Mouse (Mus musculus) embryonic facial prominence, embryonic 10.5 days (tissue): Measurements from ENCODE around the gene Nosip. TPM values are rescaled to one million over a fixed set of nuclear protein-coding genes. Genes with fewer than 3 reads are reported as not detected.
"Not testable (repeated sequence)": the region's sequence is repeated elsewhere in the genome, so short reads cannot be mapped to it uniquely, and the experiment has no call there.

Source experiments
- DNase-seq: peaks from one replicate; pipeline ENCODE4 v3.0.0-alpha.2; 2017; ENCODE audit warnings: low spot score
- H3K27ac ChIP-seq: fragments of 300-500 bp; sonication (generic); replicated peaks from 2 replicates; pipeline ENCODE4 v1.5.1; 2016; ENCODE audit warnings: mild to moderate bottlenecking
- H3K27me3 ChIP-seq: fragments of 300-500 bp; sonication (generic); replicated peaks from 2 replicates; pipeline ENCODE4 v1.6.1; 2016; ENCODE audit warnings: low read depth, mild to moderate bottlenecking; ENCODE audit not compliant: poor library complexity, severe bottlenecking
- H3K36me3 ChIP-seq: fragments of 300-500 bp; sonication (generic); replicated peaks from 2 replicates; pipeline ENCODE4 v1.6.1; 2016; ENCODE audit warnings: mild to moderate bottlenecking, moderate library complexity
- H3K4me1 ChIP-seq: fragments of 300-500 bp; sonication (generic); 2 replicates; pipeline ENCODE4 v1.6.1; 2016
- H3K4me3 ChIP-seq: fragments of 300-500 bp; sonication (generic); 2 replicates; pipeline ENCODE4 v1.5.1; 2016; ENCODE audit warnings: mild to moderate bottlenecking, moderate library complexity
- H3K9me3 ChIP-seq: fragments of 300-500 bp; sonication (generic); 2 replicates; pipeline ENCODE4 v1.6.1; 2016; ENCODE audit warnings: mild to moderate bottlenecking
- WGBS: fragments of 180-500 bp; shearing (Covaris S2); methylation state at CpG from one replicate; pipeline ENCODE4 v1.1.7; 2016; 5-methylcytosine and 5-hydroxymethylcytosine counted together
- polyA plus RNA-seq: library from polyadenylated mRNA; unstranded; fragments of >200 nt; fragmentation: Nextera tagmentation; extraction: Ambion mirVana; gene quantifications from 2 replicates; pipeline ENCODE4 v1.2.1, GENCODE M21; 2016

Nosip gene
- polyA plus RNA-seq, 1 experiment from 2014 or later, result 70.8 TPM

DNA sequence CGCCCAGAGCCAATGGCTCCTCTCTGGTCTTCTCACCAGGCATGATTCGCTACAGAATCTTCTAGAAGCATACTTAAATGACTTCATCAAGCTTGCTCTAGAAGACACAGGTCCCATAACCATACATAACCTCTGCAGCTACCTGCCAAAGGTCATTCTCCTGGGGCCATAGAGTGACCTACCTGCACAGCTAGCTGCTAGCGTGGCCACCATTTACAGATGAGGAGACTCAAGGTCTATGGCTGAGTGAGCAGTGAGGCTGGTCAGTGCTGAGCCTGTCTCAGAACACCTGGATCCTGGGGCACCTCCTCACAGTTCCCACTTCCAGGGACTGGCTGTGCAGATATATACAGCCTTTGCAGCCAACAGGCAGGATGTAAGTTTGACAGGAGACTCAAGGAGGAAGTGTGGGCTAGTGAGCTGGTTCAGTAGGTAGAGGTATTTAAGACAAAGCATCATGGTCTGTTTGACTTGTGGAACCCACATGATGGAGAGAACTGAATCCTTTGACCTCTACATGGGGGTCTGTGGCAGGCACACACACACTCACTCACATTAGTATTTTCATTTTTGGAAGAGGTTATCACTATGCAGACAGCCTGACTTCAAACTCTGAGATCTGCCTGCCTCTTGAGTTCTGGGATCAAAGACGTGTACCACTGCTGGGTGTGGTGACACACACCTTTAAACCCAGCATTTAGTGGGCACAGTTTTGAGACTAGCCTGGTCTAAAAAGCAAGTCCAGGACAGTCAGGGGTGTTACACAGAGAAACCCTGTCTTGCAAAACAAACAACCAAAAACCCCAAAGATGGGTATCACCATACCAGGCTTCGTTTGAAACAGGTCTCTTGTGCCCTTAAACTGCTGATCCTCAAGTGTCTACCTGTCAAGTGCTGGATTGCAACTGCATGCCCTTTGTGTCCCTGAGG lies 57.8 kb downstream of the Nosip start:
- peaks cover 64% of the 10 kb centered on the region for H3K36me3 ChIP-seq
- no peak overlapping the region for H3K27ac ChIP-seq
- DNase-seq, result no peak
- H3K4me3 ChIP-seq, result 0 out of 2 replicates have a peak overlapping the region, but pooled peaks have one; percentile 33
- no peaks in the 10 kb centered on the region for H3K9me3 ChIP-seq
- peaks cover 32% of the 10 kb centered on the region for H3K4me1 ChIP-seq
- no peaks in the 10 kb centered on the region for H3K27me3 ChIP-seq
- 86% methylated on average over 5 of the region's 5 CpGs for WGBS

DNA sequence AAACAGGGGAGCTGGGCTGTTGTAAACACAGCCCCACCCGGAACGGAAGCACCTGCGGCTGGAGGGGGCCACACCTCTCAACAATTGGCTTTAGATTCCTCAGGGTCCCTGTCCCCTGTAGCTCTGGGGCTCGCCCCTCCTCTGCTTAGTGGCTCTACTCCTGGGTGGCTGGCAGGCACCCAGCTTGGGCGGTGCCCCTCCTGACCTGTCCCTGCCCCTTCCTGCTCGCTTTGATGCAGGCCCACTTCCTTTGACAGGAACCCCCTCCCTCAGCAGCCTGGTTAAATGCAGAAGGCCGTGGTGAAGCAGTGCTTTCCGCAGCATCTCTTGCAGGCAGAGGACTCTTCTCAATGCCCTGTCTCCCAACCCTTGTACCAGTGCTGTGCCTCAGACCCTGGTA lies 59.2 kb downstream of the Nosip start:
- peaks cover 77% of the 10 kb centered on the region for H3K36me3 ChIP-seq
- 78% methylated on average over 8 of the region's 8 CpGs for WGBS
- H3K27me3 ChIP-seq, result no peaks in the 10 kb centered on the region
- no peaks in the 10 kb centered on the region for H3K9me3 ChIP-seq
- H3K4me1 ChIP-seq, result peaks cover 46% of the 10 kb centered on the region
- no peak for DNase-seq
- no peak overlapping the region for H3K27ac ChIP-seq
- peak overlapping the region; percentile 33; the same call in 1 of the 2 replicates for H3K4me3 ChIP-seq

- no peaks in the 10 kb centered on the region for H3K27me3 ChIP-seq
- peaks cover 51% of the 10 kb centered on the region for H3K4me1 ChIP-seq
- no peaks in the 10 kb centered on the region for H3K9me3 ChIP-seq
- peak overlapping the region; percentile 33; the same call in 1 of the 2 replicates for H3K4me3 ChIP-seq
- H3K36me3 ChIP-seq, result peaks cover 83% of the 10 kb centered on the region
- no peak for DNase-seq
- H3K27ac ChIP-seq, result no peak overlapping the region
Observed at GRCm38 (mm10) chr7:45121966-45122365, 59.7 kb downstream of the Nosip start.

DNA sequence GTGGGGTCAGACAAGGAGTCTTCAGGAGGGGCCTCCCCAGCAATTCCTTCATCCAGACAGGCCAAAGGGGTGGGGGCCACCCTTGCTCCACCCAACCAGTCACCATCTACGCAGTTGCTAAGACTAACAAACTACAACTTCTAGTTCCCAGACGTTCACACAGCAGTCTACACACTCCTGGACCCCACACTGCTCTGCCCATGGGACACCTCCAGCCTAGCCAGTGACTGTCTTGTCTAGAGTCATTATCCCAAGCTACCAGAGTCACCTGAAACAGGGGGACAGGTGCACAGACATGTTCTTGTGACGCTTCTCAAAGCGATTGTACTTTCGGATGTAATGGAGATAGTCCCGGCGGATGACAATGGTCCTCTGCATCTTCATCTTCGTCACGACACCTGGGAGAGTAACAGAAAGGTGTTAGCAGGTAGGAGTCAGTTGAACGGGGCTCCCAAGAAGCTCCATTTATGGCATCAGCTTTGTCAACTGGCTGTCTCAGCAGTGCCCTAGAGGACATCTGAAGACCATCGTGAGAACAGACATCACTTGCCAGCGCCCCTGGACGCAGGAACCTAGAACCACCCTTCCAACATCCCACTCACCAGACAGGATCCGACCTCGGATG lies 60.4 kb downstream of the Nosip start:
- DNase-seq, result no peak
- Histone ChIP-seq H3K9me3 (no peaks in the 10 kb centered on the region), H3K36me3 (peaks cover 88% of the 10 kb centered on the region), H3K27ac (peak overlapping the region; percentile 96), H3K4me3 (peak overlapping the region; percentile 88), H3K4me1 (peaks cover 55% of the 10 kb centered on the region), H3K27me3 (no peaks in the 10 kb centered on the region)
- 87% methylated on average over 15 of the region's 15 CpGs for WGBS

DNA sequence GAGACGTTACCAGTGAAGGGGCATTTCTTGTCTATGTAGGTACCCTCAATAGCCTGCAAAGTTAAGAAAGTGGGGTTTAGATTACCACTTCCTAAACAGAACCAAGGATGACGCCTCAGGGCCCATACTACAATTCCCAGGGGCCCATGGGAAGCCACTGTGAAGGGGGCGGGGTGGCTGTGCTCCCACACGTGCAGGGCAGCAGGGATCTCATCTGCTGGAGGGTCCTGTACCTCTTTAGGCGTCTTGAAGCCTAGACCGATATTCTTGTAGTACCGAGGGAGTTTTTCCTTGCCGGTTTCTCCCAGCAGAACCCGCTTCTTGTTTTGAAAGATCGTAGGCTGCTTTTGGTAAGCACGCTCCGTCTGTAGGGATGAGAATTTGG lies 60.9 kb downstream of the Nosip start:
- Histone ChIP-seq H3K4me1 (peaks cover 53% of the 10 kb centered on the region), H3K27ac (peak overlapping the region; percentile 96), H3K4me3 (peak overlapping the region; percentile 88), H3K9me3 (no peaks in the 10 kb centered on the region), H3K27me3 (no peaks in the 10 kb centered on the region), H3K36me3 (peaks cover 86% of the 10 kb centered on the region)
- 27% methylated on average over 12 of the region's 12 CpGs for WGBS
- DNase-seq, result peak; percentile 36

DNA sequence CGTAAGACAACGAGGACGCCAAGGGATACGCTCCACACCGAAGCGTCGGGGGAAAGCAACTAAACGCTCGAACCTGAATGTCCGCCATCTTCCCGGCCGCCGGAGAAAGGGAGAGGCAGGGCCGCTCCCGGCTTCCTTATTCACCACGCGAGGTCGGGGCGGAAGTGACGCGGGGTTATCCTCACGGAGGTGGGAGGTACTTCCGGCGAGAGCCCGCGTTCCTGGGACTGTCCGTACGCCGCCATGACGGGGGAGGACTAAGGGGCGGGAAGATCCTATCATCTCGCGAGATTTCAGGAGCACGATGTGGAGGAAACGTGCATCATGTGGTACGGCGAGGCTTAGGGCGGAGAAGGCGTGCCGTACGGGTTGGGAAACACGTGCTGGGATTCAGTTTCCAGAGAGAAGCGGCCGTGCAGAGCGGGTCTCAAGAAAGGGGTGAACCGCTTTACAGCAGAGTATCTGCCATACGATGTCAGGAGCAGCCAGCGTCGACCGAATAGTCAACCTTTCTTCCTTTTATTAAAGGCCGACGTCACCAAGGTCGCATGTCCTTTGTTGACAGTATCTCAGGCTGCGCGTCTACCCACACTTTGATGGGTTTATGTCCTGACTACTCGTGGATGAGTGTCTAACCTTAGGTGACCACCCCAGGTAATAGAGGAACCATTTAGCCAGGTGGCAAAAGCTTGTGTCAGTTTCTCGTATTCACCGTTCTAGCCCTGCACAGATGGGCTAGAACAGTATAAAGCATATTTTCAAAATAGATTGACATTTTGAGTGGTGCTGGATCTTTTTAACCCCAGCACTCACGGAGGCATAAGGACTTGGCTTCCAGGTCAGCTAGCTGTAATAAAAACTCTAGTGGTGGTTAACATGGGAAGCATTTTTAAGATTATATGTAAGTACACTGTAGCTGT lies 62.3 kb downstream of the Nosip start, which contains the start of gene Rps11:
Gene Rps11 (minus strand): TSS at position 216 of the 920 bp plus-strand sequence.
- H3K4me3 ChIP-seq, result peak within 1 kb of the TSS; percentile 88
- peaks cover 73% of the 10 kb centered on the region for H3K36me3 ChIP-seq

GRCm38 (mm10) chr7:45125144-45125600 lies 62.9 kb downstream of the Nosip start:
- DNase-seq, result peak; percentile 61
- Histone ChIP-seq H3K27ac (peak overlapping the region; percentile 96; the same call in 1 of the 2 replicates), H3K9me3 (no peaks in the 10 kb centered on the region), H3K36me3 (peaks cover 66% of the 10 kb centered on the region), H3K27me3 (no peaks in the 10 kb centered on the region), H3K4me1 (peaks cover 65% of the 10 kb centered on the region), H3K4me3 (peak overlapping the region; percentile 88)
- WGBS, result 18% methylated on average over 7 of the region's 7 CpGs

More for the DNA sequence above, 62.3 kb downstream of the Nosip start, which contains the start of gene Rps11:
- DNase-seq, result peak; percentile 99
- no peaks in the 10 kb centered on the region for H3K27me3 ChIP-seq
- WGBS, result under 1% methylated on average over 59 of the region's 59 CpGs
- H3K4me1 ChIP-seq, result peaks cover 58% of the 10 kb centered on the region
- peak within 1 kb of the TSS; percentile 96 for H3K27ac ChIP-seq
- no peaks in the 10 kb centered on the region for H3K9me3 ChIP-seq

DNA sequence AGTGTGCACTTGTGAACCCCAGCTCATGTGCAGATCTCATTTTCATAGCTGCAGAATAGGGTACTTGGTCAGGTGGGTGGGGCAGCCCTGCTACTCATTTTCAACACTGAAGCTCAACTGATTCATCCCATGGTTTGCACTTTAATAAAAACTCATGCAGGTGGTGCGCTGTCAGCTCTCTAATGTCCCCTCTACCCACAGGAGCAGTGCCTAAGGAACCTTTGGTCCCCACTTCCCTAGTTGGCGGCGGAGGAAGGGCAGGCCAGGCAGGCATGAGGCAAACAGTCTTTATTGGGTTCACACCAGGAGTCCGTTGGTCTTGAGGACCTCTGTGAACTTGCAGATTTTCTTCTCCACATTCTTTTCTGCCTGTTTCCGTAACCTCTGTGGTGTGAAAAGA lies 63.4 kb downstream of the Nosip start:
- Histone ChIP-seq H3K27ac (peak overlapping the region; percentile 100), H3K4me1 (peaks cover 66% of the 10 kb centered on the region), H3K4me3 (peak overlapping the region; percentile 88), H3K36me3 (peaks cover 61% of the 10 kb centered on the region)
- H3K27me3 ChIP-seq, H3K9me3 ChIP-seq: not testable (repeated sequence)
- 63% methylated on average over 5 of the region's 5 CpGs for WGBS
- peak; percentile 23 for DNase-seq

GRCm38 (mm10) chr7:45126147-45126843 lies 64.1 kb downstream of the Nosip start:
- H3K27me3 ChIP-seq, result no peaks in the 10 kb centered on the region
- peaks cover 55% of the 10 kb centered on the region for H3K36me3 ChIP-seq
- peak overlapping the region; percentile 88 for H3K4me3 ChIP-seq
- DNase-seq, result no peak
- peaks cover 64% of the 10 kb centered on the region for H3K4me1 ChIP-seq
- WGBS, result 77% methylated on average over 17 of the region's 17 CpGs
- H3K9me3 ChIP-seq, result no peaks in the 10 kb centered on the region
- H3K27ac ChIP-seq, result peak overlapping the region; percentile 100

DNA sequence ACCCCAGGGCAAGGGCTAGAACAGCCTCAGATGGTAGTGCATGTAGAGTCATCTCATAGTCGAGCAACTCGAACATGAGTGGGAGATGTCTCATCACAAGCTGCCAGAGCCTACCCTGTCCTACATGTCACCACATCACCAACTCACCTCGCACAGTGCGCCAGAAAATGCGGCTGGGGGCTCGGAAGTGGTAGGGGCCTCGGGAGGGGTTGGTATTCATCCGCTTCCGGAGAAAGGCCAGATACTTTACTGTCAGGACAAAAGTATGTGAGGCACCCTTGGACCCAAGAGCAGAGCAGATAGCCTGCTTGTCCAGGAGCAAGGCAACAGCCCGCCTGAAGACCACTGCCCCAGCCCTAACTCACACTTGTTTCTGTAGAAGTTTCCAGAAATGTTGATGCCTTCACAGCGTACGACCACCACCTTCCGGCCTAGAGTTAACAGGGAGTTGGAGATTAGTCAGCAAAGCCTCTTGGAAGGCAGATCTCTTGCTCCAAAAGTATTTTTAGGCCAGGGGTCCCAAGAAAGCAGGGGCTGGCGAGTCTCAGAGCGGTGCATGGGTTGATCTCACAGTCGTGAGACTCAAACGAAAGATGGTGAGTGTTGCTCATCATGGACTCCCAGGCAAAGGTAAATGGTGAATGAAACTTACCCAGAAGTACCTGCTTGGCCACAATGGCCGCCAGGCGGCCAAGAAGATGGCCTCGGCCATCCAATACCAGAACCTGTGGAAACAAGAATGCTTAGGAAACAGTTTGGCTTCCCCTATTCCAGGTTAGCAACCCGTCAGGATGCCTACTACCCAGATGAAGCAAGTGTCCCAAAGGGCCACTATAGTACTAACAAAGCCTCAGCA lies 64.8 kb downstream of the Nosip start:
- 50% methylated on average over 21 of the region's 21 CpGs for WGBS
- H3K9me3 ChIP-seq, result no peaks in the 10 kb centered on the region
- peak; percentile 49 for DNase-seq
- H3K36me3 ChIP-seq, result peaks cover 47% of the 10 kb centered on the region
- H3K27me3 ChIP-seq, result 0 out of 2 replicates have a peak, but pooled peaks cover 2% of the 10 kb centered on the region
- H3K27ac ChIP-seq, result peak overlapping the region; percentile 100
- peaks cover 57% of the 10 kb centered on the region for H3K4me1 ChIP-seq
- peak overlapping the region; percentile 88 for H3K4me3 ChIP-seq
